Mouse (Mus musculus): ENCODE data around the gene Emilin3. TPM values are rescaled to one million over a fixed set of nuclear protein-coding genes. Genes with fewer than 3 reads are reported as not detected.

Gene Emilin3
- total and polyA plus RNA-seq, 3 experiments: 0.04 to 2.8 (median 1.5) TPM

- WGBS: 55% methylated on average over 7 of the region's 7 CpGs
- H3K9ac ChIP-seq (ENCODE audit: low read depth, low read length): no peak overlapping the region
- peaks cover 24% of the 10 kb centered on the region for H3K36me3 ChIP-seq (ENCODE audit: control insufficient read depth, insufficient read depth, low read length)
- H3K27me3 ChIP-seq (ENCODE audit: control insufficient read depth, insufficient read depth, low read length): no peaks in the 10 kb centered on the region
- DNase-seq: no peak
- H3K79me2 ChIP-seq (replicated peaks; ENCODE audit: control insufficient read depth, insufficient read depth, low read length): no peaks in the 10 kb centered on the region
- H3K4me3 ChIP-seq: no peak overlapping the region
- no peak for TF ChIP-seq POLR2A (IDR thresholded peaks at IDR 0.05; ENCODE audit: insufficient read depth, low read depth, low read length)
- peak; percentile 74 for TF ChIP-seq CTCF (IDR thresholded peaks at IDR 0.05)
- no peak for TF ChIP-seq EP300 (IDR thresholded peaks at IDR 0.05; ENCODE audit: insufficient read depth, low read depth, low read length)
- intact Hi-C loops (cut with DNase I): no loop called here
- peak overlapping the region; percentile 53 for H3K27ac ChIP-seq
- H3K4me1 ChIP-seq (ENCODE audit: control insufficient read depth, insufficient read depth, low read length): peaks cover 10% of the 10 kb centered on the region; the same call in 1 of the 2 replicates
Observed at GRCm38 (mm10) chr2:160955331-160955730, 43.2 kb upstream of the Emilin3 start.

DNA sequence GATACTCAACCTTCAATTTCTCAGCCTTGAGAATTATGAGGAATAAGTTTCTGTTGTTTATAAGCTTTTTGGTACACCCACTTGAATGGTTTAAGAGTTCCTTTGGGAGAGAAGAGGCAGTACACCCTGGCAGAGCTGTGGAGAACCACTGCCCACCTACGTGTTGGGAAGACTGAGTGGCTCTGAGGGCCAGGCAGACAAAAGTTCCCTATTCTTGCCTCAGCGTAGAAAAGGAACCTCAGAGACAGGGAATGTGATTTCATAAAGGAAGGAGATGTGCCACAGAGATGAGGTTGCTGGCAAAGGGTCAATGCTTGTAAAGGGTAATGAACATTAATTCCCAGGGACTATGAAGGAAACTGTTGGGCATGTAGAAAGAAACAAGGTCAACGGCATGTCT is 42.4 kb upstream of the Emilin3 start:
- Histone ChIP-seq H3K4me1 (ENCODE audit: control insufficient read depth, insufficient read depth, low read length) (peaks cover 10% of the 10 kb centered on the region; the same call in 1 of the 2 replicates), H3K27me3 (ENCODE audit: control insufficient read depth, insufficient read depth, low read length) (no peaks in the 10 kb centered on the region), H3K27ac (no peak overlapping the region), H3K9ac (ENCODE audit: low read depth, low read length) (no peak overlapping the region), H3K4me3 (no peak overlapping the region), H3K79me2 (replicated peaks; ENCODE audit: control insufficient read depth, insufficient read depth, low read length) (no peaks in the 10 kb centered on the region), H3K36me3 (ENCODE audit: control insufficient read depth, insufficient read depth, low read length) (peaks cover 24% of the 10 kb centered on the region)
- 75% methylated on average over 3 of the region's 3 CpGs for WGBS
- TF ChIP-seq EP300 (IDR thresholded peaks at IDR 0.05; ENCODE audit: insufficient read depth, low read depth, low read length) (no peak), CTCF (IDR thresholded peaks at IDR 0.05) (no peak), POLR2A (IDR thresholded peaks at IDR 0.05; ENCODE audit: insufficient read depth, low read depth, low read length) (no peak)
- intact Hi-C loops (cut with DNase I): no loop called here
- DNase-seq: no peak

GRCm38 (mm10) chr2:160953131-160953873 is 41.2 kb upstream of the Emilin3 start:
- no peak for DNase-seq
- Histone ChIP-seq H3K27me3 (ENCODE audit: control insufficient read depth, insufficient read depth, low read length) (no peaks in the 10 kb centered on the region), H3K9ac (ENCODE audit: low read depth, low read length) (no peak overlapping the region), H3K4me1 (ENCODE audit: control insufficient read depth, insufficient read depth, low read length) (peaks cover 10% of the 10 kb centered on the region; the same call in 1 of the 2 replicates), H3K79me2 (replicated peaks; ENCODE audit: control insufficient read depth, insufficient read depth, low read length) (no peaks in the 10 kb centered on the region), H3K36me3 (ENCODE audit: control insufficient read depth, insufficient read depth, low read length) (peaks cover 22% of the 10 kb centered on the region), H3K27ac (no peak overlapping the region), H3K4me3 (no peak overlapping the region)
- TF ChIP-seq EP300 (IDR thresholded peaks at IDR 0.05; ENCODE audit: insufficient read depth, low read depth, low read length): no peak
- TF ChIP-seq POLR2A (IDR thresholded peaks at IDR 0.05; ENCODE audit: insufficient read depth, low read depth, low read length): no peak
- TF ChIP-seq CTCF (IDR thresholded peaks at IDR 0.05): no peak
- 44% methylated on average over 7 of the region's 7 CpGs for WGBS
- intact Hi-C loops (cut with DNase I): no loop called here

DNA sequence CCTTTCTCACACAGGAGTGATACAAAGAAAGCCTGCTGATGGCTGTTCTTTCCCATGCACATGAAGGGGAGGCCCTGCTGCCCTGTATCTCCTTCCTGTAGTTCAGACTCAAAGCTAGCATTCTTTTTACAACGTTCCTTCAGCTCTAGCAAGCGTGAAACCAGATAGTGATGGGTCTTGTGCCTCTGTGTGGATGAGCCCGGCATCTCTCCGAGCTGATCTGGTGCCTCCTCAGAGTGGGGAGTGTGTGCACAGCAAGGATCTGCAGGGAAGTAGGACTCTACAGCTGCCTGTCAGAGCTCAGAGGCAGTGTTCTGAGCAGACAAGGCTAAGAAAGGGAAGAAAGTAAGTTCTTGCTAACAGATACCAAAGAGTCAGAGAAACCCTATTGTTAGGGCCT is 39.5 kb upstream of the Emilin3 start:
- H3K4me3 ChIP-seq: no peak overlapping the region
- H3K79me2 ChIP-seq (replicated peaks; ENCODE audit: control insufficient read depth, insufficient read depth, low read length): no peaks in the 10 kb centered on the region
- H3K27ac ChIP-seq: no peak overlapping the region
- H3K27me3 ChIP-seq (ENCODE audit: control insufficient read depth, insufficient read depth, low read length): no peaks in the 10 kb centered on the region
- H3K4me1 ChIP-seq (ENCODE audit: control insufficient read depth, insufficient read depth, low read length): peaks cover 10% of the 10 kb centered on the region; the same call in 1 of the 2 replicates
- peaks cover 22% of the 10 kb centered on the region for H3K36me3 ChIP-seq (ENCODE audit: control insufficient read depth, insufficient read depth, low read length)
- no peak for DNase-seq
- intact Hi-C loops (cut with DNase I): no loop called here
- H3K9ac ChIP-seq (ENCODE audit: low read depth, low read length): no peak overlapping the region
- TF ChIP-seq CTCF (IDR thresholded peaks at IDR 0.05): no peak
- no peak for TF ChIP-seq POLR2A (IDR thresholded peaks at IDR 0.05; ENCODE audit: insufficient read depth, low read depth, low read length)
- no peak for TF ChIP-seq EP300 (IDR thresholded peaks at IDR 0.05; ENCODE audit: insufficient read depth, low read depth, low read length)
- WGBS: 74% methylated on average over 4 of the region's 4 CpGs

DNA sequence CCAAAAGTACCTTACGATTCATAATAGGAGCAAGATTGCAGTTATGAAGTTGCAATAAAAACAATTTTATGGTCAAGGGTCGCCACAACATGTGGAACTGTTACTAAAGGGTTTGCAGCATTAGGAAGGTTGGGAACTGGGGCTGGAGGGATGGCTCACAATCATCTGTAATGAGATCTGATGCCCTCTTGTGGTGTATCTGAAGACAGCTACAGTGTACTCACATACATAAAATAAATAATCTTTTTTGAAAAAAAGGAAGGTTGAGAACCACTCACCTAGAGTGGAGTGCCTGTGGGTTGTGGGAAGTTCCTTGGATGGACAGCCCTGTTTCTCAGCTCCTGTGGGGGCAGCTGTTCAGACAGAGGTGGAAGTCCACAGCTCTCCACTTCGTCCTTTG is 30.3 kb upstream of the Emilin3 start:
- no peaks in the 10 kb centered on the region for H3K79me2 ChIP-seq (replicated peaks; ENCODE audit: control insufficient read depth, insufficient read depth, low read length)
- WGBS: 77% methylated on average over 3 of the region's 3 CpGs
- DNase-seq: no peak
- H3K27ac ChIP-seq: no peak overlapping the region
- H3K4me3 ChIP-seq: no peak overlapping the region
- no peak overlapping the region for H3K9ac ChIP-seq (ENCODE audit: low read depth, low read length)
- H3K36me3 ChIP-seq (ENCODE audit: control insufficient read depth, insufficient read depth, low read length): no peaks in the 10 kb centered on the region
- no peaks in the 10 kb centered on the region for H3K27me3 ChIP-seq (ENCODE audit: control insufficient read depth, insufficient read depth, low read length)
- no peaks in the 10 kb centered on the region for H3K4me1 ChIP-seq (ENCODE audit: control insufficient read depth, insufficient read depth, low read length)
- TF ChIP-seq CTCF (IDR thresholded peaks at IDR 0.05) (peak; percentile 67), POLR2A (IDR thresholded peaks at IDR 0.05; ENCODE audit: insufficient read depth, low read depth, low read length) (no peak)
- intact Hi-C loops (cut with DNase I): loop anchor here (5.0 kb wide), 1 partner anchor 345 kb away; no protein-coding TSS in a partner anchor

- Histone ChIP-seq H3K4me1 (ENCODE audit: control insufficient read depth, insufficient read depth, low read length) (no peaks in the 10 kb centered on the region), H3K4me3 (no peak overlapping the region), H3K79me2 (replicated peaks; ENCODE audit: control insufficient read depth, insufficient read depth, low read length) (no peaks in the 10 kb centered on the region), H3K27ac (no peak overlapping the region), H3K36me3 (ENCODE audit: control insufficient read depth, insufficient read depth, low read length) (no peaks in the 10 kb centered on the region), H3K9ac (ENCODE audit: low read depth, low read length) (no peak overlapping the region), H3K27me3 (ENCODE audit: control insufficient read depth, insufficient read depth, low read length) (no peaks in the 10 kb centered on the region)
- DNase-seq: no peak
- whole genome bisulfite sequencing: 35% methylated on average over 17 of the region's 17 CpGs
- TF ChIP-seq POLR2A (IDR thresholded peaks at IDR 0.05; ENCODE audit: insufficient read depth, low read depth, low read length) (no peak), CTCF (IDR thresholded peaks at IDR 0.05) (no peak), EP300 (IDR thresholded peaks at IDR 0.05; ENCODE audit: insufficient read depth, low read depth, low read length) (no peak)
- intact Hi-C loops (cut with DNase I): loop anchor here (5.0 kb wide), 1 partner anchor 344 kb away; no protein-coding TSS in a partner anchor
Observed at GRCm38 (mm10) chr2:160940930-160941709, 29.0 kb upstream of the Emilin3 start.

Data from heart, adult 2 months (tissue).